Mouse (Mus musculus): ENCODE measurements at regions not wholly inside any gene's neighbourhood (a gene's known extent, or its start where the extent isn't known, plus 50 kb on each side); places are given as distances from the start of the nearest gene placed in this dataset.

- Histone ChIP-seq H3K4me3 (replicated peaks) (no peak overlapping the region), H3K27ac (no peak overlapping the region), H3K36me3 (no peaks in the 10 kb centered on the region), H3K9me3 (no peaks in the 10 kb centered on the region), H3K9ac (replicated peaks) (no peak overlapping the region), H3K4me1 (replicated peaks) (no peaks in the 10 kb centered on the region), H3K4me2 (replicated peaks) (no peak overlapping the region), H3K27me3 (no peaks in the 10 kb centered on the region)
- no peak for ATAC-seq
- 82% methylated on average over 3 of the region's 3 CpGs for WGBS
These were observed 287.5 kb upstream of the Adgrl2 start for GRCm38 (mm10) chr3:149277812-149278211.

GRCm38 (mm10) chr3:149275478-149276132, 285.2 kb upstream of the Adgrl2 start:
- ATAC-seq: no peak
- Histone ChIP-seq H3K9me3 (no peaks in the 10 kb centered on the region), H3K27ac (no peak overlapping the region), H3K27me3 (no peaks in the 10 kb centered on the region), H3K4me1 (replicated peaks) (no peaks in the 10 kb centered on the region), H3K9ac (replicated peaks) (no peak overlapping the region), H3K4me3 (replicated peaks) (no peak overlapping the region), H3K4me2 (replicated peaks) (no peak overlapping the region), H3K36me3 (no peaks in the 10 kb centered on the region)
- 79% methylated on average over 6 of the region's 6 CpGs for WGBS

- no peak for ATAC-seq
- no peaks in the 10 kb centered on the region for H3K9me3 ChIP-seq
- no peaks in the 10 kb centered on the region for H3K36me3 ChIP-seq
- H3K9ac ChIP-seq (replicated peaks): no peak overlapping the region
- H3K27ac ChIP-seq: no peak overlapping the region
- no peak overlapping the region for H3K4me3 ChIP-seq (replicated peaks)
- WGBS: 86% methylated on average over 5 of the region's 5 CpGs
- H3K27me3 ChIP-seq: no peaks in the 10 kb centered on the region
- no peaks in the 10 kb centered on the region for H3K4me1 ChIP-seq (replicated peaks)
- no peak overlapping the region for H3K4me2 ChIP-seq (replicated peaks)
These were observed 284.6 kb upstream of the Adgrl2 start for GRCm38 (mm10) chr3:149274987-149275386.

GRCm38 (mm10) chr3:149273993-149274692, 283.8 kb upstream of the Adgrl2 start:
- Histone ChIP-seq H3K4me1 (replicated peaks) (no peaks in the 10 kb centered on the region), H3K36me3 (no peaks in the 10 kb centered on the region), H3K4me3 (replicated peaks) (no peak overlapping the region), H3K27me3 (no peaks in the 10 kb centered on the region), H3K9ac (replicated peaks) (no peak overlapping the region), H3K4me2 (replicated peaks) (no peak overlapping the region), H3K27ac (no peak overlapping the region), H3K9me3 (no peaks in the 10 kb centered on the region)
- no peak for ATAC-seq
- WGBS: 72% methylated on average over 12 of the region's 12 CpGs

- no peaks in the 10 kb centered on the region for H3K36me3 ChIP-seq
- no peak overlapping the region for H3K27ac ChIP-seq
- no peaks in the 10 kb centered on the region for H3K4me1 ChIP-seq (replicated peaks)
- no peak overlapping the region for H3K4me2 ChIP-seq (replicated peaks)
- no peak overlapping the region for H3K4me3 ChIP-seq (replicated peaks)
- H3K27me3 ChIP-seq: no peaks in the 10 kb centered on the region
- H3K9ac ChIP-seq (replicated peaks): no peak overlapping the region
- H3K9me3 ChIP-seq: no peaks in the 10 kb centered on the region
- ATAC-seq: no peak
These were observed 280.1 kb upstream of the Adgrl2 start for GRCm38 (mm10) chr3:149270459-149270858.

GRCm38 (mm10) chr3:149262332-149262970, 272.1 kb upstream of the Adgrl2 start:
- Histone ChIP-seq H3K27ac (no peak overlapping the region), H3K9me3 (no peaks in the 10 kb centered on the region), H3K27me3 (no peaks in the 10 kb centered on the region), H3K36me3 (no peaks in the 10 kb centered on the region), H3K4me1 (replicated peaks) (peaks cover 20% of the 10 kb centered on the region), H3K4me2 (replicated peaks) (no peak overlapping the region), H3K4me3 (replicated peaks) (no peak overlapping the region), H3K9ac (replicated peaks) (no peak overlapping the region)
- 89% methylated on average over 3 of the region's 3 CpGs for WGBS
- ATAC-seq: no peak

GRCm38 (mm10) chr3:149261764-149262163, 271.4 kb upstream of the Adgrl2 start:
- no peak overlapping the region for H3K9ac ChIP-seq (replicated peaks)
- ATAC-seq: no peak
- no peak overlapping the region for H3K4me2 ChIP-seq (replicated peaks)
- H3K9me3 ChIP-seq: no peaks in the 10 kb centered on the region
- WGBS: 94% methylated on average over 6 of the region's 6 CpGs
- no peaks in the 10 kb centered on the region for H3K36me3 ChIP-seq
- H3K4me3 ChIP-seq (replicated peaks): no peak overlapping the region
- H3K4me1 ChIP-seq (replicated peaks): peaks cover 27% of the 10 kb centered on the region
- no peaks in the 10 kb centered on the region for H3K27me3 ChIP-seq
- H3K27ac ChIP-seq: no peak overlapping the region

- Histone ChIP-seq H3K4me2 (replicated peaks) (no peak overlapping the region), H3K4me1 (replicated peaks) (peaks cover 34% of the 10 kb centered on the region), H3K9me3 (no peaks in the 10 kb centered on the region), H3K4me3 (replicated peaks) (no peak overlapping the region), H3K36me3 (no peaks in the 10 kb centered on the region), H3K27me3 (no peaks in the 10 kb centered on the region), H3K27ac (no peak overlapping the region), H3K9ac (replicated peaks) (no peak overlapping the region)
- 53% methylated on average over 6 of the region's 6 CpGs for WGBS
- no peak for ATAC-seq
These were observed 268.5 kb upstream of the Adgrl2 start for GRCm38 (mm10) chr3:149258826-149259225.

- Histone ChIP-seq H3K4me1 (replicated peaks) (peaks cover 36% of the 10 kb centered on the region), H3K9ac (replicated peaks) (no peak overlapping the region), H3K27ac (no peak overlapping the region), H3K36me3 (no peaks in the 10 kb centered on the region), H3K4me3 (replicated peaks) (no peak overlapping the region), H3K4me2 (replicated peaks) (no peak overlapping the region), H3K27me3 (0 out of 2 replicates have a peak, but pooled peaks cover 7% of the 10 kb centered on the region), H3K9me3 (no peaks in the 10 kb centered on the region)
- ATAC-seq: no peak
- WGBS: 56% methylated on average over 9 of the region's 9 CpGs
These were observed 266.5 kb upstream of the Adgrl2 start for GRCm38 (mm10) chr3:149256891-149257290.

- Histone ChIP-seq H3K27me3 (0 out of 2 replicates have a peak, but pooled peaks cover 7% of the 10 kb centered on the region), H3K27ac (no peak overlapping the region), H3K36me3 (no peaks in the 10 kb centered on the region), H3K9me3 (no peaks in the 10 kb centered on the region), H3K4me3 (replicated peaks) (no peak overlapping the region), H3K4me1 (replicated peaks) (peaks cover 18% of the 10 kb centered on the region), H3K4me2 (replicated peaks) (no peak overlapping the region), H3K9ac (replicated peaks) (no peak overlapping the region)
- 92% methylated on average over 6 of the region's 6 CpGs for whole genome bisulfite sequencing
- ATAC-seq: no peak
These were observed 262.7 kb upstream of the Adgrl2 start for GRCm38 (mm10) chr3:149253080-149253479.

- H3K27ac ChIP-seq: no peak overlapping the region
- no peak overlapping the region for H3K4me3 ChIP-seq (replicated peaks)
These were observed 261.8 kb upstream of the Adgrl2 start for GRCm38 (mm10) chr3:149252144-149252543.

GRCm38 (mm10) chr3:149247626-149247987, 257.3 kb upstream of the Adgrl2 start:
- H3K4me1 ChIP-seq (replicated peaks): peaks cover 10% of the 10 kb centered on the region; the same call in 1 of the 2 replicates
- no peak overlapping the region for H3K9ac ChIP-seq (replicated peaks)
- WGBS: 61% methylated on average over 6 of the region's 6 CpGs
- ATAC-seq: peak; percentile 56; the same call in 1 of the 2 replicates
- H3K9me3 ChIP-seq: no peaks in the 10 kb centered on the region
- no peak overlapping the region for H3K4me3 ChIP-seq (replicated peaks)
- no peaks in the 10 kb centered on the region for H3K36me3 ChIP-seq
- H3K4me2 ChIP-seq (replicated peaks): no peak overlapping the region; the same call in 1 of the 2 replicates
- H3K27me3 ChIP-seq: 0 out of 2 replicates have a peak, but pooled peaks cover 2% of the 10 kb centered on the region
- no peak overlapping the region for H3K27ac ChIP-seq

More at GRCm38 (mm10) chr3:149252144-149252543, 261.8 kb upstream of the Adgrl2 start:
- Histone ChIP-seq H3K27me3 (0 out of 2 replicates have a peak, but pooled peaks cover 7% of the 10 kb centered on the region), H3K9me3 (no peaks in the 10 kb centered on the region), H3K4me1 (replicated peaks) (peaks cover 16% of the 10 kb centered on the region), H3K4me2 (replicated peaks) (no peak overlapping the region), H3K36me3 (no peaks in the 10 kb centered on the region), H3K9ac (replicated peaks) (no peak overlapping the region)
- 0 out of 2 replicates have a peak, but pooled peaks have one; percentile 48 for ATAC-seq
- 40% methylated on average over 6 of the region's 6 CpGs for WGBS

All from midbrain, embryonic 13.5 days (tissue).